Mouse (Mus musculus): Measurements from ENCODE around the gene Fip1l1.

- TF ChIP-seq POLR2A (IDR thresholded peaks at IDR 0.05; ENCODE audit: extremely low read depth, insufficient read depth, low read length) (no peak), CTCF (IDR thresholded peaks at IDR 0.05; ENCODE audit: extremely low read depth, insufficient read depth, low read length) (no peak)
Observed at GRCm38 (mm10) chr5:74628001-74628400, 92.8 kb downstream of the Fip1l1 start.
